Mouse (Mus musculus) inflammation-experienced regulatory T-cells (primary cell): ENCODE measurements around the gene Zfp385c. TPM values are rescaled to one million over a fixed set of nuclear protein-coding genes. Genes with fewer than 3 reads are reported as not detected.

ENCODE experiments used
- polyA plus RNA-seq, 2 experiments: library from polyadenylated mRNA; unstranded; fragments of 100-300 nt; shearing (Covaris generic); gene quantifications; one replicate each; pipeline ENCODE4 v1.2.1; 2017

The Zfp385c gene
- 1 to 10 TPM in 1 of 2 experiments, under 1 TPM in 1; 0.24 to 1.2 TPM for polyA plus RNA-seq

GRCm38 (mm10) chr11:100692164-100692616, at the start of gene Zfp385c:
Gene Zfp385c, minus strand, starts transcription at chr11:100692455.

DNA sequence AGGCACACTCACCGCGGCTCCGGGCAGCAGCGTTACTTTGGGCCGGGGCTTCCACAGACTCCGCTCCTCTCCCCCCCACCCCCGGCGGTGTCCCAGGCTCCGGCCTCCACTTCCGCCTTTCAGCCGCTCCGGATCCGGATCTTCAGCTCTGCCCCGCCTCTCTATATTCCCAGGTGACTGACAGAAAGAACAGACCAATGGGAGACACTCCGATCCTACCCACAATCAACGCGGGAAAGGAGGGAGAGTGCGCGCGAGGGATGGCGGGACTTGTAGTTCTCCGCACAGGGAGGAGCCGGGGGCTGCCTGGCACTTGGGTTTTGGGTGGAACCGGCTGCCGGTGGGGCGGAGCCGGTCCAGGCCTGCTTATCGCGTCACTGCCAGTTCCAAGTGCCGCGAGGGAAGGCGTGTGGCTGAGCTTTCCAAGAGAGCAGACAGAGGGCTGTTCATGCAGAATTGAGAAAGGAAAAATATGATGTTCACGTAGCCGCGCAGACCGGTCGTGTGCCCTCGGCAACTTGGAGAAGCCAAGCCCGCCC, 45.9 kb upstream of the Zfp385c start, which contains the start of gene Rab5c:
Gene Rab5c (minus strand): TSS at position 150 of the 539 bp plus-strand sequence.

GRCm38 (mm10) chr11:100713735-100714533, 21.7 kb upstream of the Zfp385c start, which contains the start of gene Hspb9:
Gene Hspb9, plus strand, starts transcription at chr11:100713850.

DNA sequence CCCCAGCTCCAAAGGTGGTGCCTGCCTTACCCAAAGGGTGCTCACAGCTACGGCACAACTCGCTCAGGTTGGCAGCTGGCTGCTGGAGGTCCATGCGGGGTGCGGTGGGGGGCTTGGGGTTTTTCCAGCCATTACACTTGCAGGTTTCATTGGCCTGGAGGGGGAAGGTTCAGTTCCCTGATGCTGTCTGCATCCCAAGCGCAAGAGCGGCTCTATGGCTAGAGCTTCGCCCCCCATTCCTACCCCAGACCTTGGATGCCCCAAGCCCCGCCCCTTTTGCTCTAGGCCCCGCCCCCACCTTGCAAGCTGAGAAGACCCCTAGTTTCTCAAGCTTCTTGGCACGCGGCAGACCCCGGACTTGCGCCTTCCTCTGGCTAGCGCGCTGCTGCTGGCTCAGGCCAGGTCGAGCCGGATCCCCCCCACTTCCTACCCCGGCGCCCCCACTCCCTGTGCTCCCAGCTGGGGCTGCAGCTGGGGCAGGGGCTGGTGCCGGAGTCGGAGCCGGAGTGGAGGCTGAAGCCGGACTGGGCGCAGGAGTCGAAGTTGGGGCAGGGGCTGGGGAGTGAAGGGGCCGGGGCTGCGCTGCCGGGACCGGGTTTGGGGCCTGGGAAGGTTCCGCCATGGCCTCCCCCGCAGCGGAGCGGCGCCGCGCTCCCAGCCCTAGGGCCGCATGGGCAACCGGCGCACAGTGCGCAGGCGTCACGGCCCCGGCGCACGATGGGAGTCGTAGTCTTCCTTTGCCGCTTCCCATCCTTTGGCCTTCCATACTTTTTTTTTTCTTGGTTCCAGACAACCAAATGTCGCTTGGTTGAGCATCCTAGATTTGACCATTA, 19.7 kb upstream of the Zfp385c start, which contains the start of gene Kat2a:
Gene Kat2a (minus strand): TSS at position 683 of the 833 bp plus-strand sequence.

DNA sequence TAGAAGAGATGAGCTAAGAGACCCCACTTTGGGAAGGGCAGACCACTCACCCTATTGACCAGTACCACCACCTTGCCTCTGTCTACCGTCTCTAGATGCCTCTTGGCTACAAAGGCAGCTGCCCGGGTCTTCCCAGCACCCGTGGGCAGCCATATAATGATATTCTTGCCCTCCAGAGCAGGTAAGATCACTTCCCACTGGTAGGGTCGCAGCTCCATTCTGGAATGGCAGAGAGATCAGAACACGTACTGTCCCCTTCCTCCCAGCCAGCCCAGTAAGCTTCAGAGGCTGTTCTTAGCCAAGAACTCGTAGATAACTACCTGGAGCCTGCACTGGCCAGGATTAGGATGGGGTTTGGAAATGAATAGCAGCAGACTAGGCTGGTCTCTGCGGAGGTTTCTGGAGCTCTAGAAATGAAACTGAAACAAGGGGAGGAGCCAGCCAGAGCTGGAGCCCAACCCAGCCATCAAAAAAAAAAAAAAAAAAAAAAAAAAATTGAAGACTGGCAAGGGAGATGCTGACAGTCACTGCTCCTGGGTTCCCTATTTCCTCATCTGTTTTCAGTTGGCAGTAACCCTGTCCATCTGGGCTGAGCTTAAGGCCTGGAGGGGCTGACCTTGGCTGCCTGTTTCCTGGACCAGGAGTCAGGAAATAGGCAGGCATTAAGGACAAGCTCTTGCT, 11.7 kb upstream of the Zfp385c start, which contains the start of gene Dhx58:
Gene Dhx58 (minus strand): TSS at position 421 of the 681 bp plus-strand sequence.

DNA sequence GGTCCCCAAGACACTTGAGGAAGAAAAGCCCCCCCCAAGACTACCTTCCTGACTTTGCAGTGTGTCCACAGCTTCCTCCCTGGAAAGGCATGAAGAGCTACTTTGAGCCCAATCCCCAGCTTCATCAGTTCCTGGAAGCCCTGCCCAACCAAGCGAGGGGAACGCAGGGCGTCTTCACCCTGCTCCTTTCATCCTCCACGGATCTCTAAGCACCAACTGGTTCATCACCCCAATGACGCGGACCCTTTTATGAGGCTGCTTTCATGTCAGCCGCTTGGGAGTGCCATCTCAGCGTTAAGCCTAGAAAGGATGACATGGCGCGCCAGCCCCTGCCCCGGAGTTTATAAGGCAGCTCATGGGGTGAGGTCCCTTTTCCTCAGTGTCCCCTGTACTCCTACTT, 72.3 kb downstream of the Zfp385c start, which contains the start of gene Dnajc7:
Gene Dnajc7 (minus strand): TSS at position 187 of the 400 bp plus-strand sequence.

DNA sequence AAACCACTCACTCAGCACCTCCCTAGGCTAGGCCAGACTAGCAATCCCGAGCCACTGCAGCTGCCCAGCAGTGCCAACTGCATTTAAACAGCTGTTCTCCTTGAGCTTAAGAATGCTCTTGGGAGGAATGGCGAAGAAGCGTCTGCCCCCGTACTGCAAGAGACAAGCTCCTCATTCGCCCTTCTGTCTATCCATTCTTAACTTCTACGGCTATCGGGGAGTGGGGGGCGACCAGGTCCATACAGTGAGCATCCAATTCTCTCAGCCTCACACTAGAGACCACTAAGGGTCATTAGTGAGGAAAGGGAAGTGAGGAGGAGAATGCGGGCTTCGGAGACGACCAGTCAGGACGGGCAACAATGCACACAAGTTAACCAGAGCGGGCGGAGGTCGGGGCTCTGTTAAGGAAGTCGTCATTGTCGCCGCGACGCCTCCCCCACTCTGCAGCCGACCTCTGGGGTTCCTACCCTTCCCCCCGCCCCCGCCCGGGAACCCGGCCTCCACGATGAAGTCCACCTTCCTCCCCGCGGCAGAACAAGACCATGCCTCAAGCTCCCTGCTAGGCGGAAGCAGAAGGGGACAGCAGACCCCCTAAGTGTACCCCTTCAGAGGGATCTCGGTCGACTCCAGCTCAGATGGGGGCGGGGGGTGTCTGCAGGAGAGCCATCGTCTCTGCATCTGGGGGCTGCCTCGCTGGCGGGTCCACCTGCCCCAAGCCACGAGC, 73.3 kb downstream of the Zfp385c start, which contains the start of gene Nkiras2:
Gene Nkiras2 (plus strand): TSS at position 484 of the 724 bp plus-strand sequence.

Other genes with a start within 250 kb of the Zfp385c start
- gene Klhl11, start 219.7 kb downstream of the Zfp385c start, polyA plus RNA-seq = 1 to 10 TPM; 4.0 to 6.3 TPM
- gene Acly, start 164.5 kb downstream of the Zfp385c start, polyA plus RNA-seq = 100 to 1,000 TPM; 128 to 142 TPM
- 1 to 10 TPM in 1 of 2 experiments, under 1 TPM in 1; 0.58 to 2.0 TPM for gene Ttc25, start 146.8 kb downstream of the Zfp385c start, polyA plus RNA-seq
- gene Cnp, start 117.6 kb downstream of the Zfp385c start, polyA plus RNA-seq = 100 to 1,000 TPM; 306 to 325 TPM
- gene Nkiras2, start 73.2 kb downstream of the Zfp385c start, polyA plus RNA-seq = 10 to 100 TPM; 25.2 to 36.7 TPM
- 100 to 1,000 TPM; 552 to 587 TPM for gene Dnajc7, start 72.3 kb downstream of the Zfp385c start, polyA plus RNA-seq
- 10 to 100 TPM; 13.0 to 26.1 TPM for gene Dhx58, start 11.8 kb upstream of the Zfp385c start, polyA plus RNA-seq
- 10 to 100 TPM; 62.5 to 65.3 TPM for gene Kat2a, start 20.0 kb upstream of the Zfp385c start, polyA plus RNA-seq
- under 1 TPM; 0.58 to 0.80 TPM for gene Hspb9, start 21.4 kb upstream of the Zfp385c start, polyA plus RNA-seq
- gene Rab5c, start 45.8 kb upstream of the Zfp385c start, polyA plus RNA-seq = 10 to 100 TPM; 34.0 to 50.8 TPM
- under 1 TPM; 0.61 to 0.86 TPM for gene Kcnh4, start 67.5 kb upstream of the Zfp385c start, polyA plus RNA-seq
- gene Hcrt, start 70.5 kb upstream of the Zfp385c start, polyA plus RNA-seq = not detected
- gene Ghdc, start 78.5 kb upstream of the Zfp385c start, polyA plus RNA-seq = 1 to 10 TPM; 5.0 to 6.5 TPM
- 100 to 1,000 TPM; 119 to 160 TPM for gene Stat5b, start 158.3 kb upstream of the Zfp385c start, polyA plus RNA-seq
- gene Stat5a, start 166.9 kb upstream of the Zfp385c start, polyA plus RNA-seq = 10 to 100 TPM; 67.9 to 84.1 TPM
- 100 to 1,000 TPM; 233 to 234 TPM for gene Stat3, start 247.1 kb upstream of the Zfp385c start, polyA plus RNA-seq